Mouse (Mus musculus) liver, embryonic 15.5 days (tissue): Measurements from ENCODE around the gene Vmn1r107. TPM values are rescaled to one million over a fixed set of nuclear protein-coding genes. Genes with fewer than 3 reads are reported as not detected.
"Not testable (repeated sequence)": the region's sequence is repeated elsewhere in the genome, so short reads cannot be mapped to it uniquely, and the experiment has no call there.

Source experiments
- ATAC-seq: fragments of 200-750 bp; cut with Nextera tagmentation; 2 replicates; pipeline ENCODE4 v1.8.0; 2017; ENCODE audit warnings: moderate number of reproducible peaks, mild to moderate bottlenecking, moderate library complexity; ENCODE audit not compliant: insufficient read depth
- H3K27ac ChIP-seq: fragments of 300-500 bp; sonication (generic); replicated peaks from 2 replicates; pipeline ENCODE4 v1.5.1; 2015; ENCODE audit warnings: mild to moderate bottlenecking, inconsistent platforms
- H3K27me3 ChIP-seq: fragments of 300-500 bp; sonication (generic); 2 replicates; pipeline ENCODE4 v1.6.1; 2015; ENCODE audit warnings: mild to moderate bottlenecking, inconsistent platforms
- H3K36me3 ChIP-seq: fragments of 300-500 bp; sonication (generic); replicated peaks from 2 replicates; pipeline ENCODE4 v1.6.1; 2015; ENCODE audit warnings: moderate library complexity, mild to moderate bottlenecking, inconsistent platforms
- H3K4me1 ChIP-seq: fragments of 300-500 bp; sonication (generic); replicated peaks from 2 replicates; pipeline ENCODE4 v1.6.1; 2015; ENCODE audit warnings: inconsistent platforms
- H3K4me2 ChIP-seq: fragments of 300-500 bp; sonication (generic); 2 replicates; pipeline ENCODE4 v1.6.1; 2015; ENCODE audit warnings: moderate library complexity, mild to moderate bottlenecking, inconsistent platforms
- H3K4me3 ChIP-seq: fragments of 300-500 bp; sonication (generic); replicated peaks from 2 replicates; pipeline ENCODE4 v1.5.1; 2015; ENCODE audit warnings: mild to moderate bottlenecking, inconsistent platforms
- H3K9ac ChIP-seq: fragments of 300-500 bp; sonication (generic); 2 replicates; pipeline ENCODE4 v1.6.1; 2015; ENCODE audit warnings: moderate library complexity, mild to moderate bottlenecking, inconsistent platforms
- H3K9me3 ChIP-seq: fragments of 300-500 bp; sonication (generic); replicated peaks from 2 replicates; pipeline ENCODE4 v1.6.1; 2016; ENCODE audit warnings: inconsistent platforms
- WGBS: fragments of 180-500 bp; shearing (Covaris S2); methylation state at CpG from one replicate; pipeline ENCODE4 v1.1.7; 2015; ENCODE audit warnings: mixed read lengths; ENCODE audit not compliant: insufficient replicate concordance; 5-methylcytosine and 5-hydroxymethylcytosine counted together
- polyA plus RNA-seq: library from polyadenylated mRNA; unstranded; fragments of >200 nt; fragmentation: Nextera tagmentation; extraction: Ambion mirVana; gene quantifications from 2 replicates; pipeline ENCODE4 v1.2.1, GENCODE M21; 2015

Vmn1r107 gene
- polyA plus RNA-seq = not detected in 2 replicates

DNA sequence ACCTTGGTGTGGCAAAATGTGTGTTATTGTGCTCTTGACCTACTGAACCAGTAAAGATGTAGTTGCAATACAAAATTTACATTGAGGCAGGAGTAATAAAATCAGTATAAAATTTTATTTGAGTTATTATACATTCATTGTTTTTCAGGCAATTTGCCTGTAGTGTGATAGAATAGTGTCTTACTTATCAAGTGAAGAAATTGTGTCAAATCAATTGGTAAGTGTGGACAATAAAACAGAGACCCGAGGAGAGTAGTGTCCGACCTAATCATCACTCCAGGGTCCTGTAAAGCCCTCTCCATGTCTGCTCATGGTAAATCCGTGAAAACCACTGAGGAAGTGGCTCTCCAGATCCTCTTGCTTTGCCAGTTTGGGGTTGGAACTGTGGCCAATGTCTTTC is at the start of gene Vmn1r107:
Vmn1r107 (plus strand) TSS at position 301 of the 400 bp plus-strand sequence.
- H3K4me2 ChIP-seq, H3K36me3 ChIP-seq, H3K27me3 ChIP-seq, H3K27ac ChIP-seq, H3K9ac ChIP-seq, H3K4me3 ChIP-seq, H3K9me3 ChIP-seq, H3K4me1 ChIP-seq, ATAC-seq: not testable (repeated sequence)
- no CpG with 5 or more reads among the region's 3 CpGs for whole genome bisulfite sequencing

DNA sequence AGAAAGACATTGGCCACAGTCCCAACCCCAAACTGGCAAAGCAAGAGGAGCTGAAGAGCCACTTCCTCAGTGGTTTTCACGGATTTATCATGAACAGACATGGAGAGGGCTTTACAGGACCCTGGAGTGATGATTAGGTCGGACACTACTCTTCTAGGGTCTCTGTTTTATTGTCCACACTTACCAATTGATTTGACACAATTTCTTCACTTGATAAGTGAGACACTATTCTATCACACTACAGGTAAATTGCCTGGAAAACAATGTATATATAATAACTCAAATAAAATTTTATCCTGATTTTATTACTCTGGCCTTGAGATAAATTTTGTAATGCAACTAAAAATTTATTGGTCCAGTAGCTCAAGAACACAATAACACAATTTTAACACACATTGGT is 34.4 kb downstream of the Vmn1r107 start, which contains the start of gene Vmn1r111:
Vmn1r111 (minus strand) TSS at position 101 of the 400 bp plus-strand sequence.
- WGBS = no CpG with 5 or more reads among the region's 2 CpGs
- not testable (repeated sequence) for H3K9me3 ChIP-seq, H3K4me3 ChIP-seq, H3K4me1 ChIP-seq, ATAC-seq, H3K36me3 ChIP-seq, H3K9ac ChIP-seq, H3K27ac ChIP-seq, H3K4me2 ChIP-seq, H3K27me3 ChIP-seq

Other genes starting within 250 kb of the Vmn1r107 start
- gene Vmn1r101, start 226.3 kb upstream of the Vmn1r107 start, polyA plus RNA-seq = not detected in 2 replicates
- gene Gm10670, start 194.0 kb upstream of the Vmn1r107 start, polyA plus RNA-seq = not detected in 2 replicates
- gene Vmn1r103, start 158.4 kb upstream of the Vmn1r107 start, polyA plus RNA-seq = not detected in 2 replicates
- not detected in 2 replicates for gene Vmn1r104, start 135.1 kb upstream of the Vmn1r107 start, polyA plus RNA-seq
- not detected in 2 replicates for gene Gm5726, start 123.2 kb upstream of the Vmn1r107 start, polyA plus RNA-seq
- not detected in 2 replicates for gene Gm4141, start 92.7 kb upstream of the Vmn1r107 start, polyA plus RNA-seq
- not detected in 2 replicates for gene Gm4513, start 69.9 kb upstream of the Vmn1r107 start, polyA plus RNA-seq
- gene Vmn1r111, start 34.3 kb downstream of the Vmn1r107 start, polyA plus RNA-seq = not detected in 2 replicates
- gene Gm10668, start 61.7 kb downstream of the Vmn1r107 start, polyA plus RNA-seq = not detected in 2 replicates
- not detected in 2 replicates for gene Vmn1r112, start 102.3 kb downstream of the Vmn1r107 start, polyA plus RNA-seq
- gene Vmn1r113, start 118.4 kb downstream of the Vmn1r107 start, polyA plus RNA-seq = not detected in 2 replicates
- gene Vmn1r114, start 143.3 kb downstream of the Vmn1r107 start, polyA plus RNA-seq = not detected in 2 replicates
- not detected in 2 replicates for gene Vmn1r115, start 176.1 kb downstream of the Vmn1r107 start, polyA plus RNA-seq
- gene Vmn1r116, start 203.3 kb downstream of the Vmn1r107 start, polyA plus RNA-seq = not detected in 2 replicates
- not detected in 2 replicates for gene Vmn1r117, start 215.2 kb downstream of the Vmn1r107 start, polyA plus RNA-seq
- not detected in 2 replicates for gene Vmn1r118, start 243.4 kb downstream of the Vmn1r107 start, polyA plus RNA-seq